Mouse (Mus musculus) midbrain, embryonic 14.5 days (tissue): ENCODE measurements at regions not wholly inside any gene's neighbourhood (a gene's known extent, or its start where the extent isn't known, plus 50 kb on each side); places are given as distances from the start of the nearest gene placed in this dataset.

Experiments
- ATAC-seq: fragments of 200-750 bp; cut with Nextera tagmentation; 2 replicates; pipeline ENCODE4 v1.8.0; 2017; ENCODE audit warnings: moderate number of reproducible peaks, moderate library complexity; ENCODE audit not compliant: low FRiP score, low TSS enrichment
- DNase-seq: peaks from one replicate; pipeline ENCODE4 v3.0.0-alpha.2; 2015
- H3K27ac ChIP-seq: fragments of 300-500 bp; sonication (generic); replicated peaks from 2 replicates; pipeline ENCODE4 v1.5.1; 2014; ENCODE audit warnings: mild to moderate bottlenecking, low read depth, low read length, moderate library complexity
- H3K27me3 ChIP-seq: fragments of 300-500 bp; sonication (generic); 2 replicates; pipeline ENCODE4 v1.6.1; 2014; ENCODE audit warnings: low read length, control low read depth, mixed read lengths; ENCODE audit not compliant: control insufficient read depth, insufficient read depth
- H3K36me3 ChIP-seq: fragments of 300-500 bp; sonication (generic); 2 replicates; pipeline ENCODE4 v1.6.1; 2014; ENCODE audit warnings: low read length, control low read depth; ENCODE audit not compliant: control insufficient read depth, insufficient read depth
- H3K4me1 ChIP-seq: fragments of 300-500 bp; sonication (generic); 2 replicates; pipeline ENCODE4 v1.6.1; 2014; ENCODE audit warnings: mild to moderate bottlenecking, antibody characterized with exemption, low read length, control low read depth; ENCODE audit not compliant: control insufficient read depth, insufficient read depth
- H3K4me2 ChIP-seq: fragments of 300-500 bp; sonication (generic); 2 replicates; pipeline ENCODE4 v1.6.1; 2014; ENCODE audit warnings: mild to moderate bottlenecking, low read length, moderate library complexity
- H3K4me3 ChIP-seq: fragments of 300-500 bp; sonication (generic); replicated peaks from 2 replicates; pipeline ENCODE4 v1.5.1; 2014; ENCODE audit warnings: low read depth, low read length
- H3K9ac ChIP-seq: fragments of 300-500 bp; sonication (generic); replicated peaks from 2 replicates; pipeline ENCODE4 v1.6.1; 2014; ENCODE audit warnings: mild to moderate bottlenecking, low read length, moderate library complexity
- H3K9me3 ChIP-seq: fragments of 300-500 bp; sonication (generic); 2 replicates; pipeline ENCODE4 v1.6.1; 2016; ENCODE audit warnings: low read length, control low read depth, mixed read lengths; ENCODE audit not compliant: control insufficient read depth
- WGBS: fragments of 180-500 bp; shearing (Covaris S2); extraction: QIAGEN DNeasy Blood & Tissue Kit; methylation state at CpG from one replicate; pipeline ENCODE4 v1.1.7; 2014; 5-methylcytosine and 5-hydroxymethylcytosine counted together

DNA sequence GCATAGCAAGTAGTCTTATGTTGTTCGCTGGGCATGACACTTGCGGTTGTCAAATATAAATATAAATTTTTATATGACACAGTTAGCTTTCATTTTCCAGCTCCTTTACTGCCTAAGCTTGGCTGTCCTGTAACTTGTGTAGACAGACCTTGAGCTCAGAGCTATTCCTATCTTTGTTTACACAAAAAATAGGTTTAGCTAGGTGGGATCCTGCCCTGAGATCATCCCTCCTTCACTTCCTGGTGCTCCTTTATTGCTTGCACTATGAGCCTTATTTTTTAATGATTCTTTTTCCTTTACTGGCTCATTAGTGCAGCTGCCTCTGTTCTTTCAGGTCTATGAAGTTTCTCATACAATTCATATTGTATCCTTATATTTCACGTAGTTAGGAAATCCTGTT is 375.6 kb upstream of the Tfap2d start:
- H3K4me1 ChIP-seq: no peaks in the 10 kb centered on the region
- no peak overlapping the region for H3K4me3 ChIP-seq
- DNase-seq: no peak
- no peak overlapping the region for H3K9ac ChIP-seq
- H3K27me3 ChIP-seq: no peaks in the 10 kb centered on the region
- no peak overlapping the region for H3K27ac ChIP-seq
- H3K9me3 ChIP-seq: peaks cover 6% of the 10 kb centered on the region; the same call in 1 of the 2 replicates
- H3K4me2 ChIP-seq: no peak overlapping the region
- ATAC-seq: no peak
- WGBS: 91% methylated on average over 3 of the region's 3 CpGs
- H3K36me3 ChIP-seq: no peaks in the 10 kb centered on the region

- Histone ChIP-seq H3K27me3 (no peaks in the 10 kb centered on the region), H3K9ac (no peak overlapping the region), H3K9me3 (no peaks in the 10 kb centered on the region), H3K27ac (no peak overlapping the region), H3K36me3 (no peaks in the 10 kb centered on the region), H3K4me1 (0 out of 2 replicates have a peak, but pooled peaks cover 4% of the 10 kb centered on the region), H3K4me3 (no peak overlapping the region), H3K4me2 (no peak overlapping the region)
- ATAC-seq (peak; percentile 78), DNase-seq (peak; percentile 46)
- whole genome bisulfite sequencing: 45% methylated on average over 3 of the region's 3 CpGs
These were observed 344.3 kb upstream of the Tfap2d start for GRCm38 (mm10) chr1:18758347-18759129.

DNA sequence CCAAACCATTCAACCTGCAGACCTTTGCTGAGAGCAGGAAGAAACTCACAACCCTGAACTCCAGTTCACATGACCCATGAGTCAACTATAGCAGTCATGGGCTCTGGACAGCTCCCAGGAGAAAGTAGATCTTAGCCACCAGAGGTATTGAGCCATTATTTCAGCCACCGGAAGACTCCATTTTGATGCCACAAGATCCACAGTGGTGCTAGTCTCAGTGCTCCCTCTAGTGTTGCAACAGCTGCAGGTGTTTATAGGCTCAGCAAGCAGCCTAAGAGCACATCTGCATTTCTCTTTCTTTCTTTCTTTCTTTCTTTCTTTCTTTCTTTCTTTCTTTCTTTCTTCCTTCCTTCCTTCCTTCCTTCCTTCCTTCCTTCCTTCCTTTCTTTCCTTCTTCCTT is 309.2 kb upstream of the Tfap2d start:
- H3K27me3 ChIP-seq: no peaks in the 10 kb centered on the region
- no peaks in the 10 kb centered on the region for H3K36me3 ChIP-seq
- H3K4me1 ChIP-seq: no peaks in the 10 kb centered on the region
- H3K9ac ChIP-seq: no peak overlapping the region
- ATAC-seq (no peak), DNase-seq (no peak)
- no peak overlapping the region for H3K4me3 ChIP-seq
- H3K9me3 ChIP-seq: no peaks in the 10 kb centered on the region
- 45% methylated on average over 1 of the region's 1 CpGs for WGBS
- no peak overlapping the region for H3K4me2 ChIP-seq
- H3K27ac ChIP-seq: no peak overlapping the region
